Mouse (Mus musculus) 3T3-L1 (cell line): ENCODE results near the gene Gpr37l1.
A peak's percentile ranks its signal among the peaks of the same experiment; 100 is the strongest.
"Not testable (repeated sequence)": the region's sequence is repeated elsewhere in the genome, so short reads cannot be mapped to it uniquely, and the experiment has no call there.

ENCODE experiments used
- DNase-seq: peaks from one replicate; pipeline ENCODE4 v3.0.0-alpha.2; 2015; ENCODE audit warnings: low read depth, low spot score

Gene Gpr37l1

GRCm38 (mm10) chr1:135167435-135167834 is at the start of gene Gpr37l1:
Gene Gpr37l1 (minus strand): TSS chr1:135167681.
- DNase-seq: no peak

- DNase-seq: no peak
These were observed 46.5 kb upstream of the Gpr37l1 start for GRCm38 (mm10) chr1:135213772-135214640.

DNA sequence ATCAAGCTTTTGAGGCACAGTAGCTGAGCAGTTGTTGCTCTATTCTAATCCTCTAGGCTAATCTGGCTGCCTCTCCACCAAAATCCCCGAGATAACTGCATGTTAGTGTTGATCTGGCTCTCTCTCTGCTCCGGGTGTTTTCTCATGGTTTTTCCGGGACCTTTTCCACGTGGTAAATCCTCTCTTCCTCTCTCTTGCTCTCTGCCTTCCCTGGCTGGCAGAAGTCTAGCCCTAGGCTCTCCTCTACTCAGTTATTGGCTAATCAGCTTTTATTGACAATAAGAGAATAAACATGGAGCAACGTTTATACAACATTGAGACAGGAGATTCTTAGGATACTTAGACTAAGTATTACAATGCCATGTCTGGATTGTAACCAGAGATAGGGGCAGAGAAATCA is 42.9 kb upstream of the Gpr37l1 start:
- no peak for DNase-seq

GRCm38 (mm10) chr1:135208716-135209115 is 41.2 kb upstream of the Gpr37l1 start:
- no peak for DNase-seq

DNA sequence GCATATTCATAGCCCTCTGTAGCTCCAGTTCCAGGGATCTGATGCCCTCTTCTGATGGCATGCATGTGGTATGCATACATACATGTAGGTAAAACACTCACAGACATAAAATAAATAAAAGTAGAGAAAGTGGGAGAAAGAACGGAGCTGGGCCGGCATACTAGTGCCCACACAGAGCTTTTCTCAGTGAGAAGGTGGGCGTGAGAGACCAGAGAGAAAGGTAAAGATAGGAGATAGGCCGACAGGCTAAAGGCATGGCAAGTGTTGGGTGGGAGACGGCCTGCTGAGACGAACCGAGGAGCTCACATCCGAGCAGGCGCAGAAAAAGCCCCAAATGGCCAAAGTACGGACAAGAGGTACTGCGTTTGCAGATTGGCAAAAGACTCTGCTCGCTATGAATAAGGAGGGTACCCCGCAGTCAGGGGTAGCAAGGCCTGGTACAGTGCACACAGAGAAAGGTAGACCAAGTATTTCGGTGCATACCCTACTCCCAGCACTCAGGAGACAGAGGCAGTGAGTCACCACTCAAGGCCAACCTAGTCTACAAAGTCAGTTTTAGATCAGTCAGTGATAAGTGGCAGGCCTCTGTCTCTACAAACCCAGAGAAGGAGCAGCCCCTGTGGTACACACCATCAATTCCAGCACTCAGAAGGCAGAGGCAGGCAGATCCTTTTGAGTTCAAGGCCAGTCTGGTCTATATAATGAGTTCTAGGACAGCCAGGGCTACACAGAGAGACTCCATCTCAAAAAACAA is 39.3 kb upstream of the Gpr37l1 start:
- DNase-seq: no peak

- DNase-seq: no peak
These were observed 37.8 kb upstream of the Gpr37l1 start for GRCm38 (mm10) chr1:135205257-135205656.

DNA sequence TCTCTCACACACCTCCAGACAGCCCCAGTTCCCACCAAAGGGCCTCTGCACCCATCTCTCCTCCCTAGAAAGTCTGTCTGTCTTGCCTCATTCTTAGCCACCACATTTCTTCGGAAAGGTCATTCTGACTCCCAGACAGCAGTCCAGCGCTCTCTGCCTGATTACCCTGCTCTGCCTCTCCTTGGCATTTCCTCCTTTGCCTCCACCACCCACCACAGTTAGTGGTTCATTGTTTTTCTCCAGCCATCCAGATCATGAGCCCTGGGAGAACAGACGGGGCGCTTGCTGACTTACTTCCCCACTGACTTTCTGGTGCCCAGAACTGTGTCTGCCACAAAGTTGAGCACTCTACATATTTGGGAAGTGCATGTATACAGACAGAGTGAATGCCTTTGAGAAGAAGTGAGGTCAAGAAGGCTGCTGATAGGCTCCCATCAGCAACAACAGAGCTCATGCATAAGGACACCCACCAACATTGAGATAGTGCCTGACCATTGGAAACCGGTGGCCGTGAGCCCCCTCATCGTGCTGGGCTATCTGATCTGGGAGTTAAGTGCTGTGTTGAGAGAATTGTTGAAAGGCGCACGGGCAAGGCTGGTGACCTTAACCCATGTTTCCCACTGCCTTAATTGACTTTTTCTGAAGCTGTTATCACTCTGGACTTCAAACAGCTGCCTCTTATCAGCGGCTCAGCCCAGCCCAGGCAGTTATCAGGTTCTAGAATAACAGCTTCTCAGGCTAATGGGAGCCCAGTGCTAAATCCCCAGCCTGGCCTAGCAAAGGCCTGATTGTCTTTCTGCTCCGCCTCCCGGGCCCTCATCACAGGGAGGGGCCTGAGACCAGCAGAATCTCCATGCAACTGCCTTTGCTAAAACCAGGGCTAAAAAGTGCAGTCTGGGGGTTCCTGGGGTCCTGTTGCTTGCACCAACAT is 37.0 kb upstream of the Gpr37l1 start:
- DNase-seq: no peak

GRCm38 (mm10) chr1:135200400-135200799 is 32.9 kb upstream of the Gpr37l1 start:
- DNase-seq: no peak

DNA sequence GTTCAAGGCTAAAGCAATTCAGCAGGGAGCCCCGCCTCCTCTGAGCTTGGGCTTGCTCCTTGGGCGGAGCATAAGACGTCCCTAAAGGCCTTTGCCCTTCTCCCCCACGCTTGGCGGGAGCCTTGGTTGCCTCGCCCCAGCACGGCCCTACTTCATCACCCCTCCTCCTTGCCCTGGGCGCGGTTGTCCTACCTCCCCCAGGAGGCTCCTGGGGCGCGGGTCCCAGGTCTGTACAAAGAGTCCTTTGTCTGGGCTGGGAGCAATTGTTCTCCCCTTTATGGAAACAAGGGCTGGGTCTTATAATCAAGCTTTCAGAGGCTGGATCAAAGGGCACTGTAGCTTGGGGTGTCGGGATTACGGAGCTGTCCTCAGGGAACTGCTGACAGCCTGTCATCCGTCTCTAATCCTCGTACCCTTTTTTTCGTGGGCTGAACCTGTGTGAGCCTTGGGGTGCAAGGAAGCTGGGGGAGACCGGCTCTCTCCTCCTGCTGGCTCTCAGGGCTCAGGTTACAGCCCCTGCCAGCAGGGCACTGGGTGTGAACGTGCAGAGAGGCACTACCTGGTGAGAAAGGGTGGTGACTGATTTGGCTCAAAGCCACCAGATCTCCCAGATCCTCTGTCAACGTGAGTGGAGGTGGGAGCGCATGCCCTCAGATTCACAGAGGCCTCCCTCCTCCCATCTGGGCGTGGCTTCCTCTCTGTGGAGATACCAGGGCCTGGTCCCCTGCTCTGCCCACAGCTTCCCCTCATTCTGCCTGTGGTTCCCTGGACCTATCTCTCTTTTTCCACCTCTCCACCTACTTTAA is 31.7 kb upstream of the Gpr37l1 start:
- no peak for DNase-seq

DNA sequence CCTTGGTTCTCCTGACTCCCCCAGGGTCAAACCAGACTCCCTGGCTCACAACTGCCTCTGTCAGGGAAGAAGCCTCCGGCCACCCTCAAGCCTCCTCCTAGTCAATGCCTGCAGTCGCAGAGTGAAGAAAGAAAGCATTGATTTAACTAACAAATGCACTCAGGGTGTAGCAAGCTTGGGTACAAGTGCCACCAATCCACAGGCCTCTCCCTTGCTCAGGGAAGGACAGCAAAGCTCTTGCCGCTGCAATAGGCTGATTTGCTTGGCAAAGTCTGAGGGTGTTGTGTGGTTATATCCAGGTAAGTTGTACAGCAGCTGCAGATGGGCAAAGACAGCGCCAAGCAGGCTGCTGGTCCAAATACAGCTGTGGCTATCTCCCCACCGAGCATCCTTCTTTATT is 30.9 kb upstream of the Gpr37l1 start:
- DNase-seq: no peak

DNA sequence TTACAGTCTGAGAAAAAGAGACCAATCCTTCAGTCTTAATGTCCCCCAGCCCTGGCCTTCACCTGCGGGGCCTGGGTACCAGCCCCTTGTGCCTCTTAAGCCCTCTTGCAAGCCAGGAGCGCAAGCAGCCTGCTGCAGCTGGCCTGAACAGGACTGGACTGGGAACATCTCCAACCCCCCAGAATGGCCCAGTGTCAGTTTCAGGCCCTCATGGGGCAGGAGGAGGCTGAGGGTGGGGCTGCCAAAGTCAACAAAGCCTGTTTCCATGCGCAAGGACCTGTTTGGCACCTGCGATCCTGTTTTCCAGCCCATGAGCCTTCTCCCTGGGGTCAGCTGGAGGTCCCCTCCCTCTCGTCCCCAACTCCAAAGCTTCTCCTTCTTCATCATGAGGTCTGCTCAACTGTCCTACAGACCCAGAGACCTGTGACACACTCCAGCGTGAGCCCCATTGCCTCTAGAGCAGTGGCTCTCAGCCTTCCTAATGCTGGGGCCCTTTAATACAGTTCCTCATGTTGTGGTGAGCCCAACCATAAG is 28.5 kb upstream of the Gpr37l1 start:
- DNase-seq: no peak

- not testable (repeated sequence) for DNase-seq
These were observed 26.9 kb upstream of the Gpr37l1 start for GRCm38 (mm10) chr1:135194335-135194734.

GRCm38 (mm10) chr1:135189186-135189585 is 21.7 kb upstream of the Gpr37l1 start:
- DNase-seq: no peak

DNA sequence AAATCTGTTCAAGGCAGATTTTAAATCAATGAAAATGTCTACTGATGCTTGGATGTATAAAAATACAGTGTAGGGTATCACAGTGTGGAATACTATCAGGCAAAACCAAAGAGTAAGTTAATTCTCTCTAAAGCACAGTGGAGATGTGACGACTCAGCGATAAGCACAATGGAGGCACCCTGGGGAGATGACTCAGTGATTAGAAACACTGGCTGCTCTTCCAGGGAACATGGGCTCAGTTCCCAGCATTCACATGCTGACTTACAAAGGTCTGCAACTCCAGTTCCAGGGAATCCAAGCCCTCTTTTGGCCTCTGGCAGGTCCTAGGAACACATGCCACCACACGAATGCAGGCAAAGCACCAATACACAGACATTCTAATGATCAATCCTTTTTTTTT is 20.7 kb upstream of the Gpr37l1 start:
- peak; percentile 98 for DNase-seq

- DNase-seq: not testable (repeated sequence)
These were observed 19.5 kb upstream of the Gpr37l1 start for GRCm38 (mm10) chr1:135187016-135187415.

DNA sequence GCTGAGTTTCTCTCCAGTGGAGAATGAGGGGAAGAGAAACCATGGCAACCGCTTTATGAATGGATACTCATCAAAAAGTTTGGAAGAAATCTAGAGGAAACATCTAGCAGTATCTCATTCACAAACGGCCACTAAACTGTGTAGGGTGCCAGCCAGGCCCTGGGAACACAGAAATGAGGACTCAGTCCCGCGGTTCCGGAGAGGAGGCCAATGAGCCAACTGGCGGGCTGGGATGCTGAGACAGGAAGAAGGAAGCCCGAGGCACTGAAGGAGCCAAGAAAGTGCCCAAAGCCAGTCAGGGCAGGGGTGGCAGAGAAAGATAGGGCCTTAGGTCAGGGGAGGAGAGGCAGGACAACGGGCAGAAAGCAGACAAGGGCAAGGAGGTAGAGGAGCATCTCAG is 18.9 kb upstream of the Gpr37l1 start:
- DNase-seq: no peak

GRCm38 (mm10) chr1:135185936-135186335 is 18.5 kb upstream of the Gpr37l1 start:
- no peak for DNase-seq

- DNase-seq: peak; percentile 80
These were observed 16.6 kb upstream of the Gpr37l1 start for GRCm38 (mm10) chr1:135183941-135184570.

DNA sequence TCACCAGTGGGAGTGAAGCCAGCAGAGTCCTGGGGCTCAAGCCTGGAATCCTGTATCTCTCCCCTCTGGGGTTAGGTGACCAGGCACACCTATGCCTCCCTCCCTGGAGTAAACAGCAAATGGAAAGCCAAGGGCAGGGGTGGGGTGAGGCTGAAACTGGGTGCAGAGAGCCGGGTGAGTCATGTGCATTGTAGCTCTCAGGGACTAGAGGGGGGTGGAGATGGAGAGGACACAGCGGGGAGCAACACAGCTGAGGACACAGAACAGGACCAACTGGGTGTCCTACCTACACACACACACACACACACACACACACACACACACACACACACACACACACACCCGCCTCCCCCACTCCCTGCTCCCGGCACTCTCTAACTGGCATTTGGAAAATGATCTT is 16.0 kb upstream of the Gpr37l1 start:
- peak; percentile 44 for DNase-seq

GRCm38 (mm10) chr1:135182975-135183374 is 15.5 kb upstream of the Gpr37l1 start:
- DNase-seq: no peak
